Mouse (Mus musculus) kidney, adult 2 months (tissue): ENCODE results near the gene Tex13c2.

Source experiments
- CTCF ChIP-seq: fragments of 200-500 bp; conservative IDR thresholded peaks from 2 replicates; pipeline ENCODE4 v1.5.1; 2011; ENCODE audit warnings: low read depth, mild to moderate bottlenecking, control low read depth, low read length, moderate library complexity, mixed read lengths; ENCODE audit not compliant: insufficient read depth, insufficient read length
- POLR2A ChIP-seq: fragments of 200-500 bp; IDR thresholded peaks from one replicate; pipeline ENCODE4 v1.6.1; 2011; ENCODE audit warnings: low read depth, low read length, control low read depth

- TF ChIP-seq CTCF (no peak), POLR2A (no peak)
Observed at GRCm38 (mm10) chrX:42490336-42490735, 845 bp downstream of the Tex13c2 start.
